Mouse (Mus musculus) small intestine, adult 2 months (tissue): ENCODE results near the gene Otub1.

ENCODE experiments used
- CTCF ChIP-seq: fragments of 200-500 bp; IDR thresholded peaks from 2 replicates; pipeline ENCODE4 v1.5.1; 2012; ENCODE audit warnings: low read depth, mild to moderate bottlenecking, control low read depth, inconsistent platforms, low read length, moderate library complexity, mixed read lengths; ENCODE audit not compliant: insufficient replicate concordance, insufficient read length; ENCODE audit errors: extremely low read depth
- POLR2A ChIP-seq: fragments of 200-500 bp; IDR thresholded peaks from 2 replicates; pipeline ENCODE4 v1.6.1; 2012; ENCODE audit warnings: low read depth, mild to moderate bottlenecking, control low read depth, inconsistent platforms, low read length, moderate library complexity

DNA sequence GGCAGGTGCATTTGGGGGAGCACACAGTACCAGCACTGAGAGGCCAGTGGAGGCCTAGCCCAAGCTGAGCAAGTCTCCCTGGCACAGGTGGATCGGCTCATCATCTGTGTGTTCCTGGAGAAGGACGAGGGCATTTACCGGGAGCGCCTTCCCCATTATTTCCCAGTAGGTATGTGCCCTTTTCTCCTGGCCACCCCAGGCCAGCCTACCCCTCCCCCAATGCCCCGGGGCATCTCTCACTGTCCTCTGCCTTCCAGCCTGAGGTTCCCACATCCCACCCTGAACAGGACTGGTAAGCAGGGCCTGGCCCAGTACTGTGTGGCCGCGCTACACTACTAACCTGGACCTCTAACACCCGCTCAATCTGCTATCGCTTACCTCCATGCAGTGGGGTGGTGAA is 8.7 kb downstream of the Otub1 start:
- no peak for TF ChIP-seq CTCF
- no peak for TF ChIP-seq POLR2A
